Mouse (Mus musculus) megakaryocyte-erythroid progenitor cell, adult 5-6 weeks (primary cell): Measurements from ENCODE around the gene Zfp865. TPM values are rescaled to one million over a fixed set of nuclear protein-coding genes. Genes with fewer than 3 reads are reported as not detected.
A peak's percentile ranks its signal among the peaks of the same experiment; 100 is the strongest.
"Not testable (repeated sequence)": the region's sequence is repeated elsewhere in the genome, so short reads cannot be mapped to it uniquely, and the experiment has no call there.

ENCODE experiments used
- ATAC-seq: replicated peaks from 2 replicates; pipeline ENCODE4 v1.8.0; 2016; ENCODE audit warnings: mild to moderate bottlenecking, inconsistent platforms; ENCODE audit not compliant: severe bottlenecking, poor library complexity, low FRiP score, low TSS enrichment
- total RNA-seq, 2 experiments: library from RNA; stranded (forward) in 1 of 2; stranded (reverse) in 1 of 2; fragments of 200-1000, 215-1000 nt in 1 of 2; fragments of >200 nt in 1 of 2; fragmentation: Nextera tagmentation in 1 of 2; gene quantifications; 2 replicates each; pipeline ENCODE4 v1.2.3; 2014 to 2017

Zfp865 gene
- total RNA-seq, 2 experiments from 2014 or later: 9.8 to 22.7 TPM

GRCm38 (mm10) chr7:5014251-5015117 lies 5.7 kb upstream of the Zfp865 start, which contains the start of the genes Zfp524 and Fiz1:
TSS of gene Zfp524 (plus strand) at chr7:5014415.
TSS of gene Fiz1 (minus strand) at chr7:5014697.
- peak; percentile 76 for ATAC-seq

GRCm38 (mm10) chr7:5015118-5016001 lies 4.8 kb upstream of the Zfp865 start, which contains the start of gene Gm44973:
TSS of gene Gm44973 (plus strand) at chr7:5015496.
- ATAC-seq: peak; percentile 62

- no peak for ATAC-seq
Measured at GRCm38 (mm10) chr7:5016057-5016456, 4.1 kb upstream of the Zfp865 start.

- ATAC-seq: no peak
Measured at GRCm38 (mm10) chr7:5016920-5017319, 3.3 kb upstream of the Zfp865 start.

GRCm38 (mm10) chr7:5017352-5017751 lies 2.8 kb upstream of the Zfp865 start:
- no peak for ATAC-seq

GRCm38 (mm10) chr7:5017931-5018330 lies 2.2 kb upstream of the Zfp865 start:
- ATAC-seq: no peak

- ATAC-seq: not testable (repeated sequence)
Measured at GRCm38 (mm10) chr7:5019576-5019975, 600 bp upstream of the Zfp865 start.

GRCm38 (mm10) chr7:5020685-5021084 lies 509 bp downstream of the Zfp865 start:
- no peak for ATAC-seq

- ATAC-seq: no peak
Measured at GRCm38 (mm10) chr7:5021197-5021596, 1.0 kb downstream of the Zfp865 start.

- ATAC-seq: no peak
Measured at GRCm38 (mm10) chr7:5029543-5029942, 9.4 kb downstream of the Zfp865 start.

- ATAC-seq: 0 out of 2 replicates have a peak, but pooled peaks have one; percentile 20
Measured at GRCm38 (mm10) chr7:5029946-5030345, 9.8 kb downstream of the Zfp865 start.

GRCm38 (mm10) chr7:5030554-5031275 lies 10.5 kb downstream of the Zfp865 start:
- ATAC-seq: no peak

GRCm38 (mm10) chr7:5031496-5031895 lies 11.3 kb downstream of the Zfp865 start:
- ATAC-seq: no peak

- no peak for ATAC-seq
Measured at GRCm38 (mm10) chr7:5033818-5034217, 13.6 kb downstream of the Zfp865 start, which contains the start of gene 4632433K11Rik. TSS of gene 4632433K11Rik (plus strand) at chr7:5034118.

- no peak for ATAC-seq
Measured at GRCm38 (mm10) chr7:5035628-5036027, 15.5 kb downstream of the Zfp865 start.

GRCm38 (mm10) chr7:5036136-5036535 lies 16.0 kb downstream of the Zfp865 start:
- ATAC-seq: no peak

GRCm38 (mm10) chr7:5037026-5037425 lies 16.9 kb downstream of the Zfp865 start:
- no peak for ATAC-seq

GRCm38 (mm10) chr7:5037467-5037866 lies 17.3 kb downstream of the Zfp865 start:
- no peak for ATAC-seq

GRCm38 (mm10) chr7:5038109-5038732 lies 18.0 kb downstream of the Zfp865 start, which contains the start of gene Zfp784:
TSS of gene Zfp784 (minus strand) at chr7:5038446.
- peak; percentile 95 for ATAC-seq
